Mouse (Mus musculus) E14TG2a.4 (cell line): ENCODE measurements around the gene Pax7.

Source experiments
- CTCF ChIP-seq: conservative IDR thresholded peaks from 2 replicates; pipeline ENCODE4 v1.5.1; 2014; ENCODE audit warnings: low read length
- NANOG ChIP-seq: IDR thresholded peaks from 2 replicates; pipeline ENCODE4 v1.6.1; 2014; ENCODE audit warnings: borderline replicate concordance, low read length, mixed read lengths
- POU5F1 ChIP-seq: IDR thresholded peaks from 2 replicates; pipeline ENCODE4 v1.6.1; 2014; ENCODE audit warnings: low read length, borderline replicate concordance

GRCm38 (mm10) chr4:139836681-139837080 is 3.4 kb upstream of the Pax7 start:
- TF ChIP-seq CTCF (no peak), POU5F1 (no peak), NANOG (no peak)
